Mouse (Mus musculus) thymus, adult 2 months (tissue): ENCODE data around the gene Edar.

Source experiments
- CTCF ChIP-seq: fragments of 200-500 bp; IDR thresholded peaks from 2 replicates; pipeline ENCODE4 v1.5.1; 2012; ENCODE audit warnings: mild to moderate bottlenecking, control low read depth, low read length, moderate library complexity, borderline replicate concordance; ENCODE audit not compliant: control insufficient read depth, poor library complexity, insufficient read depth; ENCODE audit errors: extremely low read depth
- POLR2A ChIP-seq: fragments of 200-500 bp; IDR thresholded peaks from 2 replicates; pipeline ENCODE4 v1.6.1; 2012; ENCODE audit warnings: mild to moderate bottlenecking, low read length, control low read depth, moderate library complexity; ENCODE audit not compliant: control insufficient read depth, poor library complexity, insufficient read depth; ENCODE audit errors: extremely low read depth

DNA sequence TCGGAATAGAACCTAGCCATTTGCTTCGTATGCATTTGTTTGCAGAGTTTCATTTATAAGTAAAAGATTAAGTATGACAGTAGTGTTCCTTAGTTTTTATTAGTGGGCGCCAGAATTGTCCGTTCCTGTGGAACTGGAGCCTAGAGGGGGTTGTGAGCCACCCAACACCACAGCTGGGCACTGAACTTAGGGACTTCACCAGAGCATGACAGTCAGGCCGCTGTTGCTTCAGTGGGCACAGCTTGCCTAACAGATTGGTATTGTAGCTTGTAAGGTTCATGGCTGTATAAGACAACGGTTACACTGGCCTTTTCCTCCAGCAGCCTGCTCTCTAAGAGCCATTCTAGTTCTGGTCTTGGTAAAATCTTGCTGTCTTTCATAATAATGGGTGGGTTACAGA lies 114.9 kb downstream of the Edar start:
- no peak for TF ChIP-seq POLR2A
- TF ChIP-seq CTCF, result no peak
